Mouse (Mus musculus) midbrain, embryonic 11.5 days (tissue): ENCODE data around the gene Tiam2. TPM values are rescaled to one million over a fixed set of nuclear protein-coding genes. Genes with fewer than 3 reads are reported as not detected.
A peak's percentile ranks its signal among the peaks of the same experiment; 100 is the strongest.

ENCODE experiments used
- ATAC-seq: fragments of 200-750 bp; cut with Nextera tagmentation; 2 replicates; pipeline ENCODE4 v1.8.0; 2017; ENCODE audit warnings: moderate TSS enrichment, moderate library complexity; ENCODE audit not compliant: low FRiP score
- DNase-seq: peaks from one replicate; pipeline ENCODE4 v3.0.0; 2015; ENCODE audit warnings: low spot score; ENCODE audit errors: missing footprints
- H3K27ac ChIP-seq: fragments of 300-500 bp; sonication (generic); 2 replicates; pipeline ENCODE4 v1.5.1; 2014; ENCODE audit warnings: low read depth, low read length
- H3K27me3 ChIP-seq: fragments of 300-500 bp; sonication (generic); 2 replicates; pipeline ENCODE4 v1.6.1; 2014; ENCODE audit warnings: mild to moderate bottlenecking, low read length, moderate library complexity, mixed read lengths; ENCODE audit not compliant: control insufficient read depth, insufficient read depth
- H3K36me3 ChIP-seq: fragments of 300-500 bp; sonication (generic); 2 replicates; pipeline ENCODE4 v1.6.1; 2014; ENCODE audit warnings: mild to moderate bottlenecking, low read length, moderate library complexity, mixed read lengths; ENCODE audit not compliant: control insufficient read depth, insufficient read depth
- H3K4me1 ChIP-seq: fragments of 300-500 bp; sonication (generic); 2 replicates; pipeline ENCODE4 v1.6.1; 2014; ENCODE audit warnings: low read length; ENCODE audit not compliant: control insufficient read depth, insufficient read depth
- H3K4me2 ChIP-seq: fragments of 300-500 bp; sonication (generic); 2 replicates; pipeline ENCODE4 v1.6.1; 2014; ENCODE audit warnings: mild to moderate bottlenecking, moderate library complexity
- H3K4me3 ChIP-seq: fragments of 300-500 bp; sonication (generic); 2 replicates; pipeline ENCODE4 v1.5.1; 2014; ENCODE audit warnings: low read depth, low read length
- H3K9ac ChIP-seq: fragments of 300-500 bp; sonication (generic); 2 replicates; pipeline ENCODE4 v1.6.1; 2014; ENCODE audit warnings: low read length
- H3K9me3 ChIP-seq: fragments of 300-500 bp; sonication (generic); 2 replicates; pipeline ENCODE4 v1.6.1; 2016; ENCODE audit warnings: low read length; ENCODE audit not compliant: control insufficient read depth
- WGBS: fragments of 180-500 bp; shearing (Covaris S2); extraction: QIAGEN DNeasy Blood & Tissue Kit; methylation state at CpG from one replicate; pipeline ENCODE4 v1.1.7; 2014; 5-methylcytosine and 5-hydroxymethylcytosine counted together
- polyA plus RNA-seq: library from polyadenylated mRNA; unstranded; fragments of >200 nt; fragmentation: Nextera tagmentation; extraction: Ambion mirVana; gene quantifications from 2 replicates; pipeline ENCODE4 v1.2.1, GENCODE M21; 2014

The Tiam2 gene
- polyA plus RNA-seq, 1 experiment from 2014 or later: 2.5 TPM

- no peak overlapping the region for H3K27ac ChIP-seq
- no peaks in the 10 kb centered on the region for H3K4me1 ChIP-seq
- no peak overlapping the region for H3K4me3 ChIP-seq
- H3K9me3 ChIP-seq: no peaks in the 10 kb centered on the region
- DNase-seq: peak; percentile 31
- no peak for ATAC-seq
- no peak overlapping the region for H3K9ac ChIP-seq
- 93% methylated on average over 1 of the region's 1 CpGs for WGBS
- no peaks in the 10 kb centered on the region; the same call in 1 of the 2 replicates for H3K36me3 ChIP-seq
- H3K4me2 ChIP-seq: no peak overlapping the region
- H3K27me3 ChIP-seq: no peaks in the 10 kb centered on the region; the same call in 1 of the 2 replicates
Measured at GRCm38 (mm10) chr17:3368386-3368785, 42.0 kb downstream of the Tiam2 start.

GRCm38 (mm10) chr17:3369631-3370030, 43.3 kb downstream of the Tiam2 start:
- no peak overlapping the region for H3K9ac ChIP-seq
- H3K4me2 ChIP-seq: no peak overlapping the region
- no peak for ATAC-seq
- no peaks in the 10 kb centered on the region for H3K9me3 ChIP-seq
- H3K36me3 ChIP-seq: no peaks in the 10 kb centered on the region; the same call in 1 of the 2 replicates
- WGBS: 91% methylated on average over 4 of the region's 4 CpGs
- DNase-seq: peak; percentile 54
- no peaks in the 10 kb centered on the region; the same call in 1 of the 2 replicates for H3K27me3 ChIP-seq
- no peak overlapping the region for H3K27ac ChIP-seq
- H3K4me3 ChIP-seq: no peak overlapping the region
- H3K4me1 ChIP-seq: no peaks in the 10 kb centered on the region

- H3K4me2 ChIP-seq: no peak overlapping the region
- no peaks in the 10 kb centered on the region for H3K27me3 ChIP-seq
- DNase-seq: peak; percentile 71
- H3K4me1 ChIP-seq: no peaks in the 10 kb centered on the region
- H3K4me3 ChIP-seq: no peak overlapping the region
- H3K9me3 ChIP-seq: no peaks in the 10 kb centered on the region
- 62% methylated on average over 2 of the region's 2 CpGs for WGBS
- ATAC-seq: no peak
- no peaks in the 10 kb centered on the region for H3K36me3 ChIP-seq
- H3K9ac ChIP-seq: no peak overlapping the region
- H3K27ac ChIP-seq: no peak overlapping the region
Measured at GRCm38 (mm10) chr17:3378606-3379005, 52.2 kb downstream of the Tiam2 start.

GRCm38 (mm10) chr17:3379753-3380588, 53.6 kb downstream of the Tiam2 start:
- H3K4me1 ChIP-seq: no peaks in the 10 kb centered on the region
- no peak overlapping the region for H3K9ac ChIP-seq
- peak; percentile 84 for DNase-seq
- no peaks in the 10 kb centered on the region for H3K36me3 ChIP-seq
- H3K27me3 ChIP-seq: no peaks in the 10 kb centered on the region
- peak; percentile 76; the same call in 1 of the 2 replicates for ATAC-seq
- H3K9me3 ChIP-seq: no peaks in the 10 kb centered on the region
- H3K27ac ChIP-seq: no peak overlapping the region
- no peak overlapping the region for H3K4me3 ChIP-seq
- WGBS: 21% methylated on average over 9 of the region's 13 CpGs
- no peak overlapping the region for H3K4me2 ChIP-seq

- ATAC-seq: no peak
- 91% methylated on average over 1 of the region's 1 CpGs for WGBS
- H3K4me3 ChIP-seq: no peak overlapping the region
Measured at GRCm38 (mm10) chr17:3385391-3385790, 59.0 kb downstream of the Tiam2 start.

GRCm38 (mm10) chr17:3387819-3388218, 61.4 kb downstream of the Tiam2 start:
- H3K4me1 ChIP-seq: no peaks in the 10 kb centered on the region
- 71% methylated on average over 4 of the region's 4 CpGs for WGBS
- no peak overlapping the region for H3K4me3 ChIP-seq
- no peaks in the 10 kb centered on the region for H3K36me3 ChIP-seq
- no peak overlapping the region for H3K9ac ChIP-seq
- no peak overlapping the region for H3K4me2 ChIP-seq
- H3K9me3 ChIP-seq: no peaks in the 10 kb centered on the region
- no peaks in the 10 kb centered on the region for H3K27me3 ChIP-seq
- DNase-seq (no peak), ATAC-seq (no peak)
- H3K27ac ChIP-seq: no peak overlapping the region

More at GRCm38 (mm10) chr17:3385391-3385790, 59.0 kb downstream of the Tiam2 start:
- Histone ChIP-seq H3K4me1 (no peaks in the 10 kb centered on the region), H3K9me3 (no peaks in the 10 kb centered on the region), H3K4me2 (no peak overlapping the region), H3K36me3 (no peaks in the 10 kb centered on the region), H3K27me3 (no peaks in the 10 kb centered on the region), H3K9ac (no peak overlapping the region), H3K27ac (no peak overlapping the region)
- DNase-seq: peak; percentile 51

GRCm38 (mm10) chr17:3389741-3390140, 63.4 kb downstream of the Tiam2 start:
- H3K9me3 ChIP-seq: no peaks in the 10 kb centered on the region
- DNase-seq (peak; percentile 51), ATAC-seq (no peak)
- no peaks in the 10 kb centered on the region for H3K27me3 ChIP-seq
- no peaks in the 10 kb centered on the region for H3K4me1 ChIP-seq
- H3K4me2 ChIP-seq: no peak overlapping the region
- H3K4me3 ChIP-seq: no peak overlapping the region
- H3K36me3 ChIP-seq: no peaks in the 10 kb centered on the region
- WGBS: 74% methylated on average over 4 of the region's 4 CpGs
- no peak overlapping the region for H3K27ac ChIP-seq
- H3K9ac ChIP-seq: no peak overlapping the region

- 94% methylated on average over 2 of the region's 2 CpGs for WGBS
- no peak overlapping the region for H3K4me3 ChIP-seq
- no peak overlapping the region for H3K27ac ChIP-seq
- no peak overlapping the region for H3K4me2 ChIP-seq
- H3K36me3 ChIP-seq: no peaks in the 10 kb centered on the region
- H3K4me1 ChIP-seq: no peaks in the 10 kb centered on the region
- H3K27me3 ChIP-seq: no peaks in the 10 kb centered on the region
- H3K9me3 ChIP-seq: no peaks in the 10 kb centered on the region
- no peak for ATAC-seq
- peak; percentile 35 for DNase-seq
- no peak overlapping the region for H3K9ac ChIP-seq
Measured at GRCm38 (mm10) chr17:3393981-3394380, 67.6 kb downstream of the Tiam2 start.

- WGBS: 76% methylated on average over 2 of the region's 2 CpGs
Measured at GRCm38 (mm10) chr17:3394985-3395384, 68.6 kb downstream of the Tiam2 start.

More at GRCm38 (mm10) chr17:3394985-3395384, 68.6 kb downstream of the Tiam2 start:
- no peaks in the 10 kb centered on the region for H3K27me3 ChIP-seq
- H3K9ac ChIP-seq: no peak overlapping the region
- H3K9me3 ChIP-seq: no peaks in the 10 kb centered on the region
- H3K4me1 ChIP-seq: no peaks in the 10 kb centered on the region
- H3K27ac ChIP-seq: no peak overlapping the region
- ATAC-seq (no peak), DNase-seq (no peak)
- no peak overlapping the region for H3K4me2 ChIP-seq
- no peaks in the 10 kb centered on the region for H3K36me3 ChIP-seq
- H3K4me3 ChIP-seq: no peak overlapping the region
